Mouse (Mus musculus) ES-Bruce4 (cell line): ENCODE results near the gene Slc6a5.
A peak's percentile ranks its signal among the peaks of the same experiment; 100 is the strongest.

Experiments used
- CTCF ChIP-seq: IDR thresholded peaks from one replicate; pipeline ENCODE4 v1.8.1; 2011; ENCODE audit warnings: low read depth, low read length
- POLR2A ChIP-seq: IDR thresholded peaks from one replicate; pipeline ENCODE4 v1.8.1; 2011; ENCODE audit warnings: low read length; ENCODE audit not compliant: insufficient read depth

DNA sequence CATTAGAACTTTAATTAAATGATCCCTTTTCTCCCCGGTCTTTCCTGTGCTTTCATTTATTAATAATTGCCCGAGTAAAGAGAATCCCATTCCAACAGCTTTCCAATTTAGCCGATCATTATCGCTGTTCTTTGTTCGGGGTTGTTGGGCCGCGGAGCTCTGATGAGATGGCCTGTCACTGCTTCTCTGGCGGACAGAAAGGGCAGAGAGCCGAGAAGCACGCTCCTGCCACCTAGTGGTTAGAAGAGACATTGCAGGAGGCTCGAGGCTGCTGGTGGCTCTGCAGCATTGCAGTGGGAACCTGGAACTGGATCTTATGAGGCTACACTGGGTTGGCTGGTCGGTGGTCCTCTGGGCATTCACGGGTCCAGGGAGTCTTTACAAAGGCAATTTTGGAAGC lies 13.4 kb downstream of the Slc6a5 start:
- TF ChIP-seq CTCF (peak; percentile 99), POLR2A (no peak)
